Mouse (Mus musculus) E14TG2a.4 (cell line): ENCODE measurements around the gene Shroom4.

Experiments used
- CTCF ChIP-seq: conservative IDR thresholded peaks from 2 replicates; pipeline ENCODE4 v1.5.1; 2014; ENCODE audit warnings: low read length
- POU5F1 ChIP-seq: IDR thresholded peaks from 2 replicates; pipeline ENCODE4 v1.6.1; 2014; ENCODE audit warnings: low read length, borderline replicate concordance

DNA sequence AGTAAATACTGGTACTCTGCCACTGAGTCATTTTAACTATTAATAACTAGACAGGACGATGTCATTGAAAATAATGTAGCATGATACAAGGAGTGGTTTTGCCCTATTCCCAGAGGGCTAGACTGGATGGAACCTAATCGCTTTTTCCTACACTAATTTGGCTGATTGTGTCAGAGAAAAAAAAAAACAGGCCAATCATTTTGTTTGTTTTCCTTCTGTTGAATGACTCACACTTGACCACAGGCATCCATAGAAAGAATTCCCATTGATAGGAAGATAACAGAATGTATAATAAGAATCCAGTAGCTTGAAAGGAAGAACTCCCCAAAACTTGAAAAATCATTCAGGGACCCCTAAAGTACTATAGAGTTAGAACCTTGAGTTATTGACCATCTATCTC lies 137.0 kb downstream of the Shroom4 start:
- TF ChIP-seq CTCF (no peak), POU5F1 (no peak)
